In genomic region chr4:105808728-105809127, GRCm38 (mm10) we compare ENCODE assay signal across 23 mouse cellular contexts. TPM values are rescaled to one million over a fixed set of nuclear protein-coding genes. Genes with fewer than 3 reads are reported as not detected.
DNase-seq lines count a peak whose midpoint lies in the region; ATAC-seq and TF ChIP-seq lines count a peak whose summit lies in the region.
"Had no signal": no experiment of that assay in that cellular context is flagged by ENCODE, and none has a peak within 500 bp of the region (broad histone marks: within the 10 kb centered on the region; RNA-seq: fewer than 3 reads in every experiment).

No protein-coding gene starts in this region.

- ATAC-seq in lung, embryonic 14.5 days (ENCODE audit: insufficient read depth): no peak
- ATAC-seq: forebrain, embryonic 14.5 days; hindbrain, postnatal 0 days had no signal

- no peak overlapping the region for H3K9ac ChIP-seq in lung, embryonic 14.5 days
- H3K9ac ChIP-seq: embryonic facial prominence, embryonic 15.5 days; heart, embryonic 15.5 days; hindbrain, embryonic 13.5 days had no signal

- WGBS in lung, embryonic 14.5 days: 51% methylated on average over 8 of the region's 8 CpGs
- 83% methylated on average over 8 of the region's 8 CpGs for WGBS in lung, adult 2 months

- no peak for TF ChIP-seq POLR2A in lung, adult 2 months (IDR thresholded peaks at IDR 0.05; ENCODE audit: borderline replicate concordance, extremely low read depth, low read depth, low read length)

- no peaks in the 10 kb centered on the region for H3K4me1 ChIP-seq in lung, embryonic 14.5 days (ENCODE audit: insufficient read depth)
- no peaks in the 10 kb centered on the region for H3K4me1 ChIP-seq in lung, adult 2 months (ENCODE audit: control insufficient read depth, insufficient read depth, low read length)
- H3K4me1 ChIP-seq: embryonic facial prominence, embryonic 15.5 days; forebrain, embryonic 10.5 days; heart, embryonic 15.5 days; hindbrain, embryonic 13.5 days had no signal

- H3K9me3 ChIP-seq in lung, embryonic 14.5 days (ENCODE audit: low read depth, low read length): no peaks in the 10 kb centered on the region
- H3K9me3 ChIP-seq: embryonic facial prominence, embryonic 15.5 days; forebrain, embryonic 10.5 days; heart, embryonic 15.5 days; hindbrain, embryonic 13.5 days had no signal

- peak; percentile 20 for DNase-seq in embryo, embryonic 10 days (ENCODE audit: low spot score)
- DNase-seq in embryo, embryonic 9.5 days (ENCODE audit: extremely low spot score): no peak
- peak; percentile 40 for DNase-seq in lung, embryonic 14.5 days
- no peak for DNase-seq in lung, adult 2 months
- peak; percentile 36 for DNase-seq in embryo, embryonic 11 days
- DNase-seq in cerebellum, adult 9-11 months: no peak
- no peak for DNase-seq in urinary bladder, adult 18-20 months (ENCODE audit: low spot score in 2 of 2)
- DNase-seq: adrenal gland, adult 2 months; adrenal gland, postnatal 36 days; cerebellum, adult 2 months; cerebellum, postnatal 14 days; gastrocnemius, postnatal 36 days; heart, adult 18-20 months; heart, postnatal 14 days had no signal

- no peak for TF ChIP-seq CTCF in lung, embryonic 14.5 days (IDR thresholded peaks at IDR 0.05; ENCODE audit: low read depth)
- no peak for TF ChIP-seq CTCF in lung, adult 2 months (IDR thresholded peaks at IDR 0.05; ENCODE audit: insufficient read depth, low read length)

- H3K36me3 ChIP-seq in lung, embryonic 14.5 days (ENCODE audit: insufficient read depth): no peaks in the 10 kb centered on the region
- H3K36me3 ChIP-seq: embryonic facial prominence, embryonic 15.5 days; forebrain, embryonic 10.5 days; heart, embryonic 15.5 days; hindbrain, embryonic 13.5 days had no signal

- H3K27me3 ChIP-seq in lung, embryonic 14.5 days (ENCODE audit: insufficient read depth, low read length): no peaks in the 10 kb centered on the region
- H3K27me3 ChIP-seq: embryonic facial prominence, embryonic 15.5 days; heart, embryonic 15.5 days; hindbrain, embryonic 13.5 days had no signal

- no peak overlapping the region for H3K27ac ChIP-seq in lung, embryonic 14.5 days (ENCODE audit: low read depth)
- H3K27ac ChIP-seq: embryonic facial prominence, embryonic 15.5 days; forebrain, embryonic 10.5 days; heart, embryonic 15.5 days; hindbrain, embryonic 13.5 days; hindbrain, postnatal 0 days had no signal

- H3K4me3 ChIP-seq in lung, embryonic 14.5 days (ENCODE audit: low read depth, low read length): no peak overlapping the region
- H3K4me3 ChIP-seq in lung, adult 2 months (replicated peaks; ENCODE audit: extremely low read depth, low read depth, low read length): no peak overlapping the region
- H3K4me3 ChIP-seq: embryonic facial prominence, embryonic 15.5 days; erythroblast, embryonic 14.5 days; forebrain, embryonic 10.5 days; heart, embryonic 15.5 days; hindbrain, embryonic 13.5 days had no signal

- H3K4me2 ChIP-seq in lung, embryonic 14.5 days: no peak overlapping the region
- H3K4me2 ChIP-seq: embryonic facial prominence, embryonic 15.5 days; heart, embryonic 11.5 days; heart, embryonic 15.5 days; hindbrain, embryonic 13.5 days had no signal

RNA-seq across cellular contexts. Expression of gene Gm12728, which starts 19.1 kb away (rescaled TPM):
- polyA plus RNA-seq in lung, embryonic 14.5 days (2014; fragmentation: Nextera tagmentation; extraction: Ambion mirVana): 0.96 TPM in 1 of 2 replicates, not detected in the other
- polyA plus RNA-seq in lung, adult 2 months (2012; rRNA removed): not detected in 2 replicates
- polyA plus RNA-seq: adrenal gland, adult 2 months; cerebellum, adult 2 months; embryonic facial prominence, embryonic 11.5 days; embryonic facial prominence, embryonic 15.5 days; erythroblast, embryonic 14.5 days; forebrain, embryonic 10.5 days; forebrain, embryonic 14.5 days; heart, embryonic 11.5 days; heart, embryonic 15.5 days; hindbrain, postnatal 0 days had no signal

Comparison
In these comparisons a context has a peak if more than half of its experiments do, and no peak if none do; other contexts are left out.
1. DNase-seq: peak in embryo, embryonic 10 days (single experiment), lung, embryonic 14.5 days (single experiment) and embryo, embryonic 11 days (single experiment); none in embryo, embryonic 9.5 days (single experiment), lung, adult 2 months (single experiment), cerebellum, adult 9-11 months (single experiment) and urinary bladder, adult 18-20 months (0 of 2).